Mouse (Mus musculus) embryonic stem cell, embryonic (primary cell): ENCODE results near the gene Psmd9.

Experiments
- CTCF ChIA-PET, 4 experiments: fragments of 300-600 bp in 2 of 4; fragments of 350-600 bp in 2 of 4; sonication (Branson Sonifier 250); formaldehyde crosslinking; loops; one replicate each; lab custom pipeline; 2022; ENCODE audit warnings: inconsistent platforms in 2 of 4; lab: Charles Lee
- POLR2A ChIA-PET, 4 experiments: fragments of 300-600 bp in 2 of 4; fragments of 350-600 bp in 2 of 4; sonication (Branson Sonifier 250); formaldehyde crosslinking; loops; one replicate each; lab custom pipeline; 2022; ENCODE audit warnings: antibody characterized with exemption in 4 of 4, inconsistent platforms in 1 of 4; lab: Charles Lee

Gene Psmd9

DNA sequence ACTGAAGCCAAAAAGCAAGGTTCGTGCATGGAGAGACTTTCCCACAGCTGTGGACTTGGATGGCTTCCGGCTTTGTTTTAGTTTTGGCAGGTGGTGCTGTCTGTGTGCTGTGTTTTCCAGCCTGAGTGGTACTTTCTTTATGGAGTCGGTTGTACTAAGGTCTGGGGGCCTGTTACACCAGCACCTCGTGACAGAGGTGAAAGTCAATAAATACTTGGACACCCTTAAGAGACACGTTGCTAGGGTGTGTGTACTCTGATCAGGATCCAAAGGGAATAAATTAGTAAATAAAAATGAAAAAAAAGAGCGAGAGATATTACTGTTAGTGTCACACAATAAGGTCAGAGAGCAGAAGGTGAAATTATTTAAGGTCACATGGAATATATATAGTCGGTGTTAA, 57.6 kb downstream of the Psmd9 start:
- POLR2A ChIA-PET = no interaction called here

DNA sequence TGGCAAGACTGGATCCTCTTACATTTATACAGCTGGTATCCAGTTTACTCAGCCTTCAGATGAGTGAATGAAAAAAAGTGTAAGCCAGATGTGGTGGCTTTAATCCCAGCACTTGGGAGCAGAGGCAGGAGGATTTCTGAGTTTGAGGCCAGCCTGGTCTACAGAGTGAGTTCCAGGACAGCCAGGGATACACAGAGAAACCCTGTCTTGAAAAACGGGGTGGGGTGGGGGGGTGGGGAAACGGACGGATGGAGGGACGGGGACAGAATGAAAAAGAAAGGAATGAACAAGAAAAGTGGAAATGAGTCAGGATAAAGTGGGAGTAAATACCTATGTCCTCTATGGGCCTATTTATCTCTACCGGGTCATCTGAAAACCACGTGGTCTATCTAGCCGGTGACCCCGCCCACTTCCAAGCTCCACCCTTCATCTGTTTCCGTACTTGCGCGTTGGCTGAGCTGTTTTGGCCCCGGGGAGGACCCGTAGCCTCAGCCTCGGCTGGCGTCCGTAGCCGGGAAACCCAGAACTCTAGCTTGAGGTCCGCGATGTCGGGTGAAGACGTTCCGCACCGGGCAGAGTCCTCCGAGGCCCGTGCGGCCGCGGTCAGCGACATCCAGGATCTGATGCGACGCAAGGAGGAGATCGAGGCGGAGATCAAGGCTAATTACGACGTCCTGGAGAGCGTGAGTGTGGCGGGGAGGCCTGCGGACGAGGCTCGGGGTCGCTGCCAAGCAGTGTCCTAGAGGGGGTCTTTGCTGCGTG, 58.7 kb downstream of the Psmd9 start:
- ChIA-PET CTCF (interaction anchor here (0.5 to 2.0 kb wide), 18 partner anchors 8 to 1350 kb away, joined by 3 to 9 read pairs (median 4); partner anchors contain the start of genes Wdr66 (in 3 of the 4) and Rhof (in 1 of the 4)), POLR2A (interaction anchor here in 3 of 4 experiments (0.5 to 1.5 kb wide), 27 partner anchors 9 to 654 kb away, joined by 3 to 7 read pairs (median 4); partner anchors contain the start of genes Wdr66 (in 2 of the 3), Diablo (in 1 of the 3), Kntc1 (in 1 of the 3) and Mlxip (in 1 of the 3))

More for the DNA sequence above, 57.6 kb downstream of the Psmd9 start:
- CTCF ChIA-PET = interaction anchor here in 3 of 4 experiments (0.5 to 2.0 kb wide), 4 partner anchors 10 to 94 kb away, joined by 3 to 9 read pairs (median 6); partner anchors contain the start of genes Rhof (in 1 of the 3) and Wdr66 (in 1 of the 3)

DNA sequence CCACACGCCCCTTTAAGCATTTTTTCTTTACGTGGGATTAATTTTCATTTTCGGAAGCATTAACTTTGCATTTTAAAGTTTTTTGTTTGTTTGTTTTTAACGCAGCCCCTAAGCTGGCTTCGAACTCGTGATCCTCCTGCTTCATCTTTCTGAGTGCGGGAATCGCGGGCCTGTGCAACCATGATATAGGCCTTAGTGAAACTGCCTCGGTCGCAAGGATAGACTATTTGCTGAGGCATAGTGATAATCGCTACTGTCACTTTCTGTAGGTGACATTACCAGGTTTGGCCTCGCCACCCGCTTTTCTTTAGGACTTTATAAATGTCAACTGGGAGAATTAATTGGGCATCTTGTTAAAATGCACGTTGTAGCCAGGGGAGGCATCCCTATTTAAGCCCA, 59.3 kb downstream of the Psmd9 start:
- CTCF ChIA-PET = interaction anchor here in 3 of 4 experiments (0.6 to 2.0 kb wide), 13 partner anchors 8 to 165 kb away, joined by 3 to 9 read pairs (median 4); partner anchors contain the start of genes Wdr66 (in 2 of the 3) and Rhof (in 1 of the 3)
- POLR2A ChIA-PET = interaction anchor here in 3 of 4 experiments (0.5 to 1.5 kb wide), 25 partner anchors 9 to 654 kb away, joined by 3 to 7 read pairs (median 4); partner anchors contain the start of genes Wdr66 (in 2 of the 3), Diablo (in 1 of the 3), Kntc1 (in 1 of the 3) and Mlxip (in 1 of the 3)

DNA sequence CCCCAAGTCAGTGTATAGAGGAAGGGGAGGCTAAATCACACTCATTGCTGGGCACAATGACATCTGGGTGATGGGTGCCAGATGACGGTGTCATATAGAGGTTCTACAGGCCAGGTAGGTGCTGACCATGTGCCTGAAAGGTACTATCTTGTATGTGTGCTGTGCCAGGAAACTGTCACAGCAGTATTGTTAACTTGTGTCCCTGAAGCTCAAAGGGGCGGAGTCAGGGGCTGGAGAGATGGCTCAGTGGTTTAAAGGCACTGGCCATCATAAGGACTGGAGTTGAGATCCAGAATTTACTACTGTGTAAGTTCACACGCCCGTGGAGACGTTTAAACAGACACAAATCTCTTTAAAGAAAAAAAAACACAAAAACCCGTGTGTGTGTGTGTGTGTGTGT, 60.1 kb downstream of the Psmd9 start:
- ChIA-PET CTCF (no interaction called here), POLR2A (interaction anchor here in 2 of 4 experiments (1.2 to 2.4 kb wide), 3 partner anchors 10 to 27 kb away, joined by 4 to 5 read pairs (median 4); no protein-coding TSS in a partner anchor)

DNA sequence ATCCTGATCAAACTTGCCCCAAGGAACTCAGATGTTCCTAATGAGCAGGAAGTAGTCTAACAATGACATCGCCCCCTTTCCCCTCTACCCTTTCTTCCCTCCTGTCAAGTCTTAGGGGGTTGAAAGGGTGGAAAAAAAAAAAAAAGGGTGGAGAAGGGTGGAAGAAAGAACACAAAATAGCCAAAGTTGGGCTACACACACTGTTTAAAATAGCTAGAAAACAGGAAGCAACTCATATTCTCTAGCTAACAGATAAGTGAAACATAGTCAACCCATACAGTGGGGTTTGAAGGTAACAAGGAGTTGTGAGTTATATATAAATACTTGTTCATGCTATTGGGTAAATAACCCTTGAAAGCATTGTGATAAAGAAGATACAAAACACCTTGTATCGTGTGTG, 63.0 kb downstream of the Psmd9 start:
- ChIA-PET POLR2A (interaction anchor here in 2 of 4 experiments (0.7 to 1.6 kb wide), 2 partner anchors 10 to 292 kb away, joined by 4 to 6 read pairs; no protein-coding TSS in a partner anchor), CTCF (interaction anchor here (0.5 to 1.0 kb wide), 4 partner anchors 14 to 382 kb away, joined by 3 to 5 read pairs (median 4); no protein-coding TSS in a partner anchor)

DNA sequence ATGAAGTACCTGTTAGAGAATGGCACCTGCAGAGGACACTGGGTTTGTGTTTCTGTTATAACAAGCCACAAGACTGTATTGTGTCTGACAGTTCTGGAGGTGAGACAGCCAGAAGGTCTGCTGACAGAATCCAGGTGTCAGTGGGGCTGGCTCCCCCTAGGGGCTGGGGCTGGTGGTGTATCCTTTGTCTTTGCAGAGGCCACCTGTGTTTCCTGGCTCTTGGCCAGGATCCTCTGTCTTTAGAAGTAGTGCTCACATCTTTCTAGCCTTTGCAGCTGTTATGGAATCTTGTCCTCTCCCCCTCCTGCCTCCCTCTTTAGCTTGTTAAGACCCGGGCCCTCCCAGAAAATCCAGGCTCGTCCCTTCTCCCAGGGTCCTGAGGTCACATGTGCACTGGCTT, 66.5 kb downstream of the Psmd9 start:
- CTCF ChIA-PET = interaction anchor here in 3 of 4 experiments (0.6 to 1.3 kb wide), 6 partner anchors 8 to 278 kb away, joined by 3 to 6 read pairs (median 3); partner anchors contain the start of gene Rhof (in 1 of the 3)
- POLR2A ChIA-PET = interaction anchor here in 1 of 4 experiments (0.6 to 1.2 kb wide), 3 partner anchors 16 to 97 kb away, joined by 3 to 6 read pairs (median 3); partner anchors contain the start of gene Wdr66

DNA sequence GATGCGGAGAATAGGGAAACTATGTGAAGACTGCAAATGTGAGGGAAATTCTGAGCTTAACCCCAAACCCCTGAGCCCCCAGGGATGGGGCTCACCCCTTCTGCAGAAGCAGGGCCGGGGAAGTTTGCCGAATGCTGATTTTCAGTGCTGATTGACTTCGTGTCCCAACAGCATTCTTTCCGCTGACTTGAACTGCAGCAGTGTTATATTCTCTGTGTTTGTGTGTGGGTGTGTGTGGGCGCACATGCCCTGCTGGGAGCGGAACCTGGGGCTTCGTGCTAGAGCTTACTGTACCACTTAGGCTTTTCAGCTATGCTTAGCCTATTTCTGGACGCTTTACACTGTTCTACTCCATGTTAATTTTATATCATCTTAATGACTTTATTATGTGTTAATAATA, 67.2 kb downstream of the Psmd9 start:
- POLR2A ChIA-PET = interaction anchor here in 2 of 4 experiments (0.6 to 1.2 kb wide), 3 partner anchors 16 to 102 kb away, joined by 3 to 6 read pairs (median 4); partner anchors contain the start of gene Wdr66 (in 1 of the 2)
- CTCF ChIA-PET = interaction anchor here in 3 of 4 experiments (0.5 to 1.3 kb wide), 7 partner anchors 9 to 308 kb away, joined by 3 to 6 read pairs (median 3); partner anchors contain the start of genes Rhof (in 1 of the 3) and Wdr66 (in 1 of the 3)

DNA sequence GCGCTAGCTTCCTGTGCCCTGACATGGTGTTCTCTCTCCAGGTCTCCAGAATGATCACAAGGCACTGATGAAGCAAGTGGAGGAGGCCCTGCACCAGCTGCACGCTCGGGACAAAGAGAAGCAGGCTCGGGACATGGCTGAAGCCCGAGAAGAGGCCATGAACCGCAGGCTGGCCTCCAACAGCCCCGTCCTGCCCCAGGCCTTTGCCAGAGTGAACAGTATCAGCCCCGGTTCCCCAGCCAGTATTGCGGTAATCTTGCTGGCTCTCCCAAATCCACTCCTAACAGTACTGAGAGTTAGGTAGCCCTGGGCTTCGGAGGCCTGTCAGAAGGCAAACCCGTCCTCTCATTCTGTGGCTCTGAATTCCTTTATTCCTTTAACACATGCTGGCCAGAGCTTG, 70.3 kb downstream of the Psmd9 start:
- CTCF ChIA-PET = interaction anchor here in 2 of 4 experiments (0.9 to 1.3 kb wide), 3 partner anchors 12 to 175 kb away, joined by 3 read pairs; partner anchors contain the start of gene Wdr66 (in 1 of the 2)
- POLR2A ChIA-PET = interaction anchor here in 2 of 4 experiments (0.7 to 1.4 kb wide), 5 partner anchors 10 to 136 kb away, joined by 3 to 7 read pairs (median 3); partner anchors contain the start of gene Wdr66 (in 1 of the 2)

DNA sequence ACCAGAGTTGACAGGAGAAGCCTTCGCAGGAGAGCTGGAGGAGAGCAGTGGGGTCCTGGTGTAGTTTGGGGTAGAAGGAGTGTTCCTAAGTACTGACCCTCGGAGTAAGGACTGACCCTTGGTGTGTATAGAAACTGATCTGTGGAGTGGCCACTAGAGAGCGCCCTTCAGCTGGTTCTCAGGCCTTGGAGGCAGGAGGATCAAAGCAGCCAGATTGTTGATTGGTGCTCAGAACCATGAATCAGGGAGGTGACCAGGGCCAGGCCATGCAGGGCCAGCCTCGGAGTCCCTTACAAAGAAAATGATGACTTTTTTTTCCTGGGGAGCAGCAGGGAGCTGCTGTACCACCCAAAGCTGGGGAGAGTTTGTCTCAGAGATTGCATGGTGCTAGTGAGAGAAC, 76.3 kb downstream of the Psmd9 start:
- CTCF ChIA-PET = interaction anchor here (0.5 to 1.6 kb wide), 27 partner anchors 9 to 1435 kb away, joined by 3 to 7 read pairs (median 3); no protein-coding TSS in a partner anchor
- POLR2A ChIA-PET = interaction anchor here in 1 of 4 experiments (0.6 to 1.5 kb wide), 2 partner anchors 12 to 182 kb away, joined by 3 to 4 read pairs; no protein-coding TSS in a partner anchor

DNA sequence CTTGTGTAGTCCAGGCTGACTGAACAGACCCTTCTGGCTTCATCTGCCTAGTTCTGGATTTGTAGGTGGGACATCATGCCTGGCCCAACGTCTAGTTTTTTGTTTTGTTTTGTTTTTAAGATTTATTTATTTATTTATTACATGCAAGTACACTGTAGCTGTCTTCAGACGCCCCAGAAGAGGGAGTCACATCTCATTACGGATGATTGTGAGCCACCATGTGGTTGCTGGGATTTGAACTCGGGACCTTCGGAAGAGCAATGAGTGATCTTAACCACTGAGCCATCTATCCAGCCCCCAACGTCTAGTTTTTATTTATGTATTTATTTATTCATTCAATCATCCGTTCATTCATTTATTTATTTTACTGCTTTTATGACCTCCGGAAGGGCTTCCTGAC, 82.2 kb downstream of the Psmd9 start:
- CTCF ChIA-PET = interaction anchor here (0.6 to 1.8 kb wide), 43 partner anchors 10 to 772 kb away, joined by 3 to 13 read pairs (median 4); partner anchors contain the start of genes Bcl7a (in 1 of the 4) and Rhof (in 1 of the 4)

DNA sequence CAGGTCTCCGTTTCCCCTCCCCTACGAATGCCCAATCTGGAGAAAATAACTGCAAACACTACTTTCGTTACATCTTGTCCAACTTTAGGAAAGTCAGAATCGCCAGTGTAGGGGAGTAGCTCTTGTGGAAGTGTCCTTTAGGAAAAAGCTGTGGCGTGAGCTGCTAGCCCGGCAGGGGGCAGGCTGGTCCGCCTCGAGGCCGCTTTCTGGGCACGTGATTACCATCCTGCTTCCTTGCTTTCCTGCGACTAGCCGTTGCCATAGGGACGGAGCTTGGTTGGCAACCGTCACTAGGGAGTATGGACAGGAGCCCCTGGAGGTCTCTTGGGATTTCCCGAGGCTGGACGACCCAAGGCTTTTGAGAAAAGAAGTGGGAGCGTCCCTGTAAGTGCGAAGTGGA, 82.6 kb downstream of the Psmd9 start, which contains the start of gene Wdr66:
TSS of gene Wdr66 (plus strand) at position 269 of the 400 bp plus-strand sequence.
- POLR2A ChIA-PET = interaction anchor here in 3 of 4 experiments (0.6 to 1.1 kb wide), 17 partner anchors 10 to 1030 kb away, joined by 3 to 9 read pairs (median 5); partner anchors contain the start of gene Vps33a (in 1 of the 3)
- CTCF ChIA-PET = interaction anchor here (0.5 to 1.8 kb wide), 54 partner anchors 10 to 772 kb away, joined by 3 to 13 read pairs (median 4); partner anchors contain the start of genes Bcl7a (in 1 of the 4) and Rhof (in 1 of the 4)

More for the DNA sequence above, 82.2 kb downstream of the Psmd9 start:
- POLR2A ChIA-PET = interaction anchor here in 2 of 4 experiments (0.6 to 1.1 kb wide), 16 partner anchors 9 to 1029 kb away, joined by 3 to 9 read pairs (median 5); partner anchors contain the start of gene Vps33a (in 1 of the 2)

DNA sequence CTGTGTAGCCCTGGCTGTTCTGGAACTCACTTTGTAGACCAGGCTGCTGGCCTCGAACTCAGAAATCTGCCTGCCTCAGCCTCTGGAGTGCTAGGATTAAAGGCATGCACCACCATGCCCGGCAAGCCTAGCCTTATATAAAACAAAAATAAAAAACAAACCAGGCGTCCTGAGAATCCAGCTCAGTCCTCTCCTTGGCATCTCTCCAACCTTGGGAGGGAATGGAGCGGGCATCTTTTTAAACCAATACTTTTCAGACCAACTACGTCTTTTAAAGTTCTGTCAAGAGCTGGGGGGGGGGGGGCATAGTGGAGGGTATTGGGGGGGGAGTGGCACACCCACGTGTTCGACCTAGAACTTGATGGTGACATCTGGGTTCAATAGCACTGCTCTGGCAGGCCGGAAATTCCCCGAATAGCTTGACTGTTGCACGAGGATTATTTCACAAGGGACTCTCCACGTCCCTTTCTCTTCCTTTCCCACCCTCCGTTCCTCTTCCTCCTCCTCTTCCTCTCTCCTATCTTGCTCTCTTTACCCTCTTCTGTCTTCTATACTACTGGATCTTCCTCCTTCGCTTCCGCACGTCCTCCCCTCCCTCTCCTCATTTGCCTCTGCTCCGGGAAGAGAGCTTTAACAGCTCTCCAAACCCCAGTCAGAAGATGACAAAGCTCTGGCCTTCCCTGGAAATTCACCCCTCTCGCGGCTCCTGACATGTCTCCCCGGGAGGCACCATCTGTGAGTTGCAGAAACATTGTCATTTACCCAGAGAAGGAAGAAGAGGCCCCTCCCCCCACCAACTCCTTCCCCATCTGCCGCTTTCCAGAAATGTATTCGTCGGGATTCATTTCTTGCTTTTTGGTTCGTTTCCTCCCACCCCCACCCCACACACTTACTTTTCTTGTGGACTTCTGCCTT, 87.9 kb downstream of the Psmd9 start:
- CTCF ChIA-PET = interaction anchor here (0.6 to 2.4 kb wide), 15 partner anchors 8 to 1831 kb away, joined by 3 to 17 read pairs (median 3); partner anchors contain the start of gene Bcl7a (in 1 of the 4)
- POLR2A ChIA-PET = interaction anchor here in 2 of 4 experiments (0.6 to 1.1 kb wide), 5 partner anchors 15 to 336 kb away, joined by 3 to 5 read pairs (median 3); no protein-coding TSS in a partner anchor

DNA sequence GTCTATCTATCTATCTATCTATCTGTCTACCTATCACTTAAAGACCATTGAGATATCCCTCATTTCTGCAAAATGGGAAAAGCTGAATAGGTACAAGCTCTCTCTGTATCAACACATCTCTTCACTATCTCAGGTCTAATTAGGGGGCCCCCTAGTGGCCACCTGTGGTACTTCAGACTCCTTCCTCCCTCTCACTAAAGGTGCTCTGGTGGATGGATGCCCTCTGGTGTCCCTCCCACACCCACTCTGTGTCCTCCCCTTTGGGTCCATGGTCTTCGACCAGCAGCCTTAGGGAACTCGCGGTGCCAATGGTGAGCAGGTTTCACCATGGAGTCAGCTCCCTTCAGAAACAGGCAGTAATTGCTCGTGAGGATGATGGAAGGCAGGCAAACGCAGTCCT, 89.8 kb downstream of the Psmd9 start:
- ChIA-PET CTCF (interaction anchor here (0.5 to 2.4 kb wide), 62 partner anchors 8 to 1047 kb away, joined by 3 to 17 read pairs (median 4); partner anchors contain the start of genes Bcl7a (in 1 of the 4) and Rhof (in 1 of the 4)), POLR2A (interaction anchor here in 2 of 4 experiments (0.5 to 1.0 kb wide), 3 partner anchors 18 to 506 kb away, joined by 4 to 5 read pairs (median 4); no protein-coding TSS in a partner anchor)

DNA sequence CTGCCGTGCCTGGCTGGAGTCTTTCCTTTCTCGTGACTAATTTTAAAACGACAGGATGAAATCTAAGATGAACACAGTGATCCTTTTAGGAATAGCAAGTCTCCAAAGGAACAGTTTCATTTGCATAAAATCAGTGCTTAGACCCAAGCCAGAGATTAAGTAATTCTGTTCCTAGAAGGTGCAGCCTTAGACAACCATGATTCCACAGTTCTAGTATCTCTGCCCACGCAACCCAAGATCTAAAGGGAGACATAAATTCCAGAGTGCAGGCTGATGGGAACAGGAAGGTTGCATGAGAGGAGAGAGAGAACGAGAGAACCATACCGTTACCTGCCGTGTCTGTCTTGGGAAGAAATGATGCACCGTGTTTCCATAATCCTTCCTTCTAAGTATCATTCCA, 91.5 kb downstream of the Psmd9 start:
- POLR2A ChIA-PET = no interaction called here
- CTCF ChIA-PET = interaction anchor here in 3 of 4 experiments (0.6 to 0.7 kb wide), 4 partner anchors 104 to 942 kb away, joined by 3 to 8 read pairs (median 3); no protein-coding TSS in a partner anchor

DNA sequence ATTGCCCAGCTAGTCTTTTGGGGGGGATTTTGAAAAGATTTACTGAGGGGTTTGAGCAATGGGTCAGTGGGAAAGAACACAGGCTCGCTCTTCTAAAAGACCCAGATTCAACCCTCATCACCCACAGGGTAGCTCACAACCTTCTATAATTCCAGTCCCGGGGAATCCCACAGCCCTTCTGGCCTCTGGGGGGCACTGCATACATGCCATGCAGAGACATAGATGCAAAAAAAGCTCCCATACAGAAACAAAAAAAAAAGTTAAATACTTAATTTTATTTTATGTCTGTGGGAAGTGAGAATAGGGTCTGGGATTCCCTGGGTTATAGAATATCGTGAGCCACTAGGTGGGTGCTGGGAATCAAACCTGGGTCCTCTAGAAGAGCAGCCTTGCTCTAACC, 97.7 kb downstream of the Psmd9 start:
- ChIA-PET CTCF (interaction anchor here in 2 of 4 experiments (0.6 to 2.6 kb wide), 8 partner anchors 8 to 207 kb away, joined by 3 to 13 read pairs (median 4); partner anchors contain the start of genes Rhof (in 1 of the 2) and Wdr66 (in 1 of the 2)), POLR2A (interaction anchor here in 1 of 4 experiments (1.0 kb wide), 1 partner anchor 109 kb away, joined by 3 read pairs; no protein-coding TSS in a partner anchor)
